Mouse (Mus musculus) bone marrow macrophage, adult 2 months (primary cell): ENCODE data around the gene Fam163a. TPM values are rescaled to one million over a fixed set of nuclear protein-coding genes. Genes with fewer than 3 reads are reported as not detected.

ENCODE experiments used
- H3K27ac ChIP-seq: 2 replicates; pipeline ENCODE4 v1.5.1; 2012; ENCODE audit warnings: low read depth, low read length; ENCODE audit not compliant: insufficient read depth
- H3K4me1 ChIP-seq: 2 replicates; pipeline ENCODE4 v1.6.1; 2012; ENCODE audit warnings: low read length; ENCODE audit not compliant: control insufficient read depth, insufficient read depth
- H3K4me3 ChIP-seq: 2 replicates; pipeline ENCODE4 v1.5.1; 2012; ENCODE audit warnings: mild to moderate bottlenecking, low read length, moderate library complexity; ENCODE audit not compliant: insufficient read depth
- CTCF ChIP-seq: IDR thresholded peaks from 2 replicates; pipeline ENCODE4 v1.5.1; 2012; ENCODE audit warnings: low read depth, mild to moderate bottlenecking, low read length, moderate library complexity
- POLR2A ChIP-seq: IDR thresholded peaks from 2 replicates; pipeline ENCODE4 v1.6.1; 2012; ENCODE audit warnings: mild to moderate bottlenecking, low read depth, low read length, borderline replicate concordance
- polyA plus RNA-seq: library from polyadenylated mRNA; stranded (reverse); fragments of >200 nt; gene quantifications from 2 replicates; pipeline ENCODE4 v1.2.4, GENCODE M21; 2012; ENCODE audit not compliant: missing spikeins, insufficient read depth, insufficient read length

Gene Fam163a
- polyA plus RNA-seq, 1 experiment: not detected

DNA sequence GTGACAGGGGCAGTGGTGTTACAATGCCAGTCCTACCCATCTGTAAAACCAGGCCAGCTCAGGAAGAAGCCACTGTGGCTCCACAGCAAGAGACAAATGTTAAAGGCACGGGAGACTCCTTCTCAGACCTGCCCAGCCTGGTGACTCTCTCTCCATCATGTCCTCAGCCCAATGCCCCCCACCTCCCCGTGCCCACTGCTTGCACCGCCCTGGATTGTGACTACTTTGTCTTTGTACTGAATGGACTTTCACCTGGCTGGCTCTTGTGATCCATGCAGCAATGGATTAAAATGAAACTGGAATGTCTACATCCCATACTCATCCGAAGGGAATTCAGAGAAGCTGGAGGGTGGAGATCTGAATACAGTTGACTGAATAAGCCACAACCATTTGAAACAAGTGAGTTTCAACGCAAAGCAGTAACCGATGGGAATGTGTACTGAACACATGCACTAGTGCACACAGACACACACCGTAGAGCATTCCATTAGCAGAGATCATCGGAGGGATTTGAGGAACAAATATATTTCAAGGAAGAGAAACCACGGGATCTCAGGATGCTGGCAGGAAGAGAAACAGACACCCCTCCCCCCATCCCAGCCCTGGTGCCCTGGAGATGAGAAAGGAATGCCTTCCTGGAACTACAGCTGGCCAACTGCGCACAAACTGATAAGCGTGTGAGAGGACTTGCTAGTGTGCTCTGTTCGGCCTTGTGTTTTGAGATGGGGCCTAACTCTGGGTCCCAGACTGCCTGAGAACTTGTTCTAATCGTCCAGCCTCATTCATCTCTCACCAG is 17.6 kb upstream of the Fam163a start:
- no peak for TF ChIP-seq CTCF
- no peak for TF ChIP-seq POLR2A
- H3K4me1 ChIP-seq: peaks cover 6% of the 10 kb centered on the region
- no peak overlapping the region for H3K4me3 ChIP-seq
- H3K27ac ChIP-seq: no peak overlapping the region

DNA sequence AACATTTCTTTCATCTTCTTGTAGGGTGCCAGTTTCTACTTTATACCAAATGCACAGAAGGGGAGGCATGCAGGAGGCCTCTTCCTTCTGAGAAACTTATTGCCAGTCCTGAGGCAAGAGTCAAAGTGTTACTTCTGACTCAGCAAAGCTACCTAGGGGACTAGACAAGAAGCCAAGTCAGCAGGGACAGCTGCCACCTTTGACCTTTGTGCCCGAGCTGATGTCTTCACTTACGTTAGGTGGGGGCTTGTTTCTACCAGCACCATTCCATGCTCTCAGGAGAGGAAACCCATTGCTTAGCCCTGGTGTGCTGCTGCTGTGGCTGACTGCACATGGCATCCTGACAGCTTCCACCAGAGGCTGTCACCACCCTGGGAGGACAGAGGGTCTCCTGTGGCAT is 16.5 kb upstream of the Fam163a start:
- TF ChIP-seq POLR2A (no peak), CTCF (no peak)
- Histone ChIP-seq H3K27ac (no peak overlapping the region), H3K4me1 (peaks cover 8% of the 10 kb centered on the region), H3K4me3 (no peak overlapping the region)

DNA sequence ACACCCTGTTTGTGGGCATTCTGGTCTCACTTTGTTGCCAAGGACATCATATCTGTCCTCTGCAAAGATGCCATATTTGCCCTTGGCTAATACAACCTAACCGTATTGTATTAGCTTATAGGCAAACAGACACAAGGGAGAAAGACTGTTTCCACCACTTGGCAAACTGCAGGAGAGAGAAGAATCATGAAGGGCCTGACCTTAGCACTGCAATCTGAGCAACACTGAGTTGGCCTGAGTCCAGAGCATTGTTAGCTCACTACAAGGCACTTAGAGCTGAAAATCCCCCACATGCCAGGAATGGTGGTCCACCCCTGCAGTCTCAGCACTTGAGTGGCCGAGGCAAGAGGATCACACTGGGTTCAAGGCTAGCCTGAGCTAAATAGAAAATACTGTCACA is 13.7 kb upstream of the Fam163a start:
- Histone ChIP-seq H3K4me1 (peaks cover 8% of the 10 kb centered on the region), H3K4me3 (no peak overlapping the region), H3K27ac (no peak overlapping the region)
- no peak for TF ChIP-seq CTCF
- TF ChIP-seq POLR2A: no peak

DNA sequence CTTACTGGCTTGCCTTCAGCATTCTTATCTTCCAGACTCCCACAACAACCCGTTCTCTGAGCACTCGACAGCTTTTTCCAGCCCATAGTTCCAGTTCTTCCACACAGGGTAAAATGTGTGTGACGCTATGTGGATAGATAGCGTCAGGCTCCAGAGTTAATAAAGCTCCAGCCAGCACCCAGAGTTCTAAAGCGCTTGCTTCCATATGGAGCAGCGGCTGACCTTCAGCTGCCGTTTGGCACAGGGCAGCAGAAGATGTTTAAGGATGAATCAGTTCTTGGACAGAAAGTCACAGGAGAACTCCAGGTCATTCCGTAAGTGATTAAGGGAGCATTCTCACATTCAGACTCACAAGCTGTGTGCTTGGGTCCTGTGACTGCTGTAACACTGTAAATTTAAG is 13.1 kb upstream of the Fam163a start:
- Histone ChIP-seq H3K27ac (no peak overlapping the region), H3K4me1 (peaks cover 8% of the 10 kb centered on the region), H3K4me3 (no peak overlapping the region)
- no peak for TF ChIP-seq POLR2A
- TF ChIP-seq CTCF: no peak

DNA sequence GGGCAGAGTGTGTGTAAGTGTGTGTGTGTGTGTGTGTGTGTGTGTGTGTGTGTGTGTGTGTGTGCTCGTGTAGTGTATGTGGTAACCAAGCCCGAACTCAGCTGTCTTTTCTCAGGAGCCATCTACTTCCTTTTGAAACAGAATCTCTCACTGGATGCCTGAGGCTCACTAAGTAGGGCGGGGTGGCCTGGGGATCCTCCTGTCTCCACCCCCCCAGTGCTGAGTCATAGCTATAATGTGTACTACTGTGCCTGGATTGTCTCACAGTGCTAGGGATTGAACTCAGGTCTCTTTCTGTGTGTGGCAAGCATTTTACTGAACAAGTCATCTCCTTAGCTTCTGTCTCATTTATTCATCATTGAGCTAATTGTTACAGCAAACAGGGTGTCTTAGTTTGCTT is 12.6 kb upstream of the Fam163a start:
- peaks cover 8% of the 10 kb centered on the region for H3K4me1 ChIP-seq
- H3K4me3 ChIP-seq: no peak overlapping the region
- H3K27ac ChIP-seq: no peak overlapping the region
- TF ChIP-seq POLR2A: no peak
- no peak for TF ChIP-seq CTCF

DNA sequence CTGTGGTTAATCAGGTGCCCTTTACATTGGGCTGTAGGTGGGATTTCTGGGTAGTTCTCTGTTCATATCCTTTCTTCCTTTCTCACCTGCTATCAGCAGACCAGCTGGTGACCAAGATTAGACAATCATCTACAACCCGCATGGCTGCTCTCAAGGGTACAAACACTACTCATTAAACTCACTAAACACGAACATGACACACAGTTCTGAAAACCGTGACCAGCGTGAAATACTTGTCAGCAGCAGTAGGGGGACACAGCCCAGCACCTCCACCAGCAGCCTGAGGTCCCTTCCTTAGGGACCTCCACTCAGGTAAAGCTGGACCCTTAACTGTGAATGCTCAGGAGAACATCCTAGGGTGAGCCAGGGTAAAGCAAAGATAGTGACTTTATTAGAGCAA is 11.4 kb upstream of the Fam163a start:
- TF ChIP-seq POLR2A (no peak), CTCF (no peak)
- no peak overlapping the region for H3K27ac ChIP-seq
- peaks cover 8% of the 10 kb centered on the region for H3K4me1 ChIP-seq
- H3K4me3 ChIP-seq: no peak overlapping the region

DNA sequence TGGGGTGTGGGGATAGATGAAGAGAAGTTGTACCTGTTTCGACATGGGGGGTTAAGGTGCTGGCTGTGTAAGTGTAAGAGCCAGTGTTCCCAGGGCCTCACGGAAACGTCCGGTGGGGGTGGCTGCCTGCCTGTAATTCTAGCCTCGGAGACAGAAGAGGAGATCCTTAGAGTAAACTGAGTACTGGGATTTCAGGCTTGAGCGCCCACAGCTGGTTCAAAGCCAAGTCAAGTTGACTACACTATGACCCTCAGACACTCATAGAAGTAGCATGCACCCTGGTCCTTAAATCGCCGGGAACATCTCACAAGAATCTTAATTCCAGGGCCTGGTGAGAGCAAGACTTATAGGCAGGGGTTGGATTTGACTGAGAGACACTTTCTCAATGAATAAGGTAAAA is 9.8 kb upstream of the Fam163a start:
- Histone ChIP-seq H3K4me1 (peaks cover 8% of the 10 kb centered on the region), H3K27ac (no peak overlapping the region)
- TF ChIP-seq CTCF (no peak), POLR2A (no peak)

DNA sequence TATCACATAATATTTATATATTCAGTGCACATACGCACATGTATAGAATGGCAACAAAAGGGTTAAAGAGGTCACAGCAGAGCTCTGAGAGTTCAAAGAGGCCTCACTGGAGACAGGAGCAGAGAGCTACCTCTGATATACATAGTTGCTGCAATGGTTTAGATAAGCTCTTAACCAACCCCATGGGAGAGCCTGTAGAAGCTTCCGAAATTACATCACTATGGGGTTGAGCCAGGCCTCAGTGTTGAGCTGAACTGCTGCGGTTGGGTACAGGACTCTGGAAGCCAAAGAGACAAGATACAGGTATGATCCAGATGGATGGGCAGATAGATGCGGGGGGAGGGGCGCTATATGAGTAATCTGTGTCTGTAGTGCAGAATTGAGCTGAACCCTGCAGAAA is 8.1 kb upstream of the Fam163a start:
- Histone ChIP-seq H3K27ac (no peak overlapping the region), H3K4me1 (peaks cover 6% of the 10 kb centered on the region), H3K4me3 (no peak overlapping the region)
- TF ChIP-seq CTCF (no peak), POLR2A (no peak)

More for the DNA sequence above, 9.8 kb upstream of the Fam163a start:
- no peak overlapping the region for H3K4me3 ChIP-seq

DNA sequence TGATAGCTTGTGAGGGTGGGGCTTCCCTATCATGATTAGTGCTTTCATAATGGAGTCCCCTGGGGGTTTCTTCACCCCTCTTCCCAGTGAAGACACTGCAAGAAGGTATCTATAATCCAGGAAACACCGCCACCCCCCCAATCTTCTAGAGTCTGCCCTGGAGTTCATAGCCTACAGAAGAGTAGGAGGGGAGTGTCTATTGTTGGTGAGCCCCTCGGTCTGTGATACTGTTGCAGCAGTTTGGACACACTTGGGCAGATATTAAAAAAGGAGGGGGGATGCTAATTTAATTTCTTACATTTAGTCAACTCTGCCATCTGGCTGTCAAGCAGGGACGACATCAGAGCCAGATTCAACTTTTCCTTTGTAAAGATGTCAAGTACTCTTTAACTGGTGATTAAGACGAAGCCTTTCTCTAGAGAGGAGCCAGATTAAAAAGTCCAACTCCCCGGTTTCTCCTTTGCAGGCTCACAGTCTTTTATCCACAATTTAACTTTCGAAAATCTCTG is 7.0 kb upstream of the Fam163a start:
- no peak for TF ChIP-seq POLR2A
- no peak for TF ChIP-seq CTCF
- H3K4me1 ChIP-seq: no peaks in the 10 kb centered on the region
- no peak overlapping the region for H3K4me3 ChIP-seq
- H3K27ac ChIP-seq: no peak overlapping the region

DNA sequence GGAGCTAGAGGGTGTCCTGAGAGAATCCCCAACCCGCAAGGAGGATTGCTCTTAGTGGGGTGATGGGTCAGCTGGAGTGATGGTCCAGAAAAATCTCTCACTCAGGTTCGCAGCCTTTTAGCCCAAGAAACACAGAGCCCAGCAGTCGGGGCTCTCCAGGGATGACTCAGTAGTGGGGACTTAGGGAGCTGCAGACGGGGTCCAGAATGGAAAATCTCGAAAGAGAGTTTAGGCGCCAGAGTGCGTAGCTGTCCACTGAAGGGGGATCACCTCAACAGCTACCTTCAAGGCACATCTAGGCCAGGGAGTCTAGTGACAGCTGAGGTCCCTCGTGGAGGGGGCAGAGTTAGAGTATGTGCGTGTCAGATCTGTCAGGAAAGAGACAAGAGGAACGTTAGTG is 338 bp upstream of the Fam163a start:
- H3K4me1 ChIP-seq: no peaks in the 10 kb centered on the region
- no peak overlapping the region for H3K27ac ChIP-seq
- no peak overlapping the region for H3K4me3 ChIP-seq
- no peak for TF ChIP-seq CTCF
